Mouse (Mus musculus): Measurements from ENCODE around the gene Glod4. TPM values are rescaled to one million over a fixed set of nuclear protein-coding genes. Genes with fewer than 3 reads are reported as not detected.

Gene Glod4
- polyA plus RNA-seq, 1 experiment, result 3.0 TPM

DNA sequence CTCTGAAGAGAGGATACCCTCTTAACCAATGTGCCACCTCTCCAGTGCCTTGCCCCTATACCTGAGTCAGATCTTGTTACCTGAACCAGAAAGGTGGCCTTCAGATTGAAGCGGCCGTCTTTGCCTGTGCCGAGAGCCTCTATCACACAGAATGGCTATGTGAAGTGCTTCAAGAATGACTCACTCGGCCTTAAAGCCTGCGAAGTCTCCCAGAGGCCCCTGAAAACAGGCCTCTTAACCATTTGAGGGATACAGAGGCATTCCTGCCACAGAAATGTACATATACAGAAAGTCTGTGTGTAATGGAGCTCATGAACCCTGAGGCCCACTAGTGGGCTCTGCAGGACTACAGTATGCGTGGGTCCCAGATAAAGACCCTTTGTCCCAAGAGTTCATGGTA, 40.3 kb upstream of the Glod4 start:
- TF ChIP-seq FLI1 (IDR thresholded peaks at IDR 0.05; ENCODE audit: low read length) (no peak), GATA1 (IDR thresholded peaks at IDR 0.05; ENCODE audit: borderline replicate concordance, low read length) (no peak)
- no peaks in the 10 kb centered on the region for H3K36me3 ChIP-seq (replicated peaks; ENCODE audit: low read length)
- H3K27me3 ChIP-seq (replicated peaks), result peaks cover 25% of the 10 kb centered on the region
- peaks cover 35% of the 10 kb centered on the region for H3K4me1 ChIP-seq
- H3K9me3 ChIP-seq, result peaks cover 6% of the 10 kb centered on the region; the same call in 1 of the 2 replicates
- H3K4me3 ChIP-seq (replicated peaks), result no peak overlapping the region

- Histone ChIP-seq H3K4me3 (replicated peaks) (no peak overlapping the region), H3K27me3 (replicated peaks) (peaks cover 13% of the 10 kb centered on the region), H3K9me3 (peaks cover 6% of the 10 kb centered on the region; the same call in 1 of the 2 replicates), H3K36me3 (replicated peaks; ENCODE audit: low read length) (peaks cover 4% of the 10 kb centered on the region), H3K4me1 (peaks cover 5% of the 10 kb centered on the region)
- TF ChIP-seq GATA1 (IDR thresholded peaks at IDR 0.05; ENCODE audit: borderline replicate concordance, low read length) (no peak), FLI1 (IDR thresholded peaks at IDR 0.05; ENCODE audit: low read length) (no peak)
These were observed 36.4 kb upstream of the Glod4 start for GRCm38 (mm10) chr11:76279971-76280370.

DNA sequence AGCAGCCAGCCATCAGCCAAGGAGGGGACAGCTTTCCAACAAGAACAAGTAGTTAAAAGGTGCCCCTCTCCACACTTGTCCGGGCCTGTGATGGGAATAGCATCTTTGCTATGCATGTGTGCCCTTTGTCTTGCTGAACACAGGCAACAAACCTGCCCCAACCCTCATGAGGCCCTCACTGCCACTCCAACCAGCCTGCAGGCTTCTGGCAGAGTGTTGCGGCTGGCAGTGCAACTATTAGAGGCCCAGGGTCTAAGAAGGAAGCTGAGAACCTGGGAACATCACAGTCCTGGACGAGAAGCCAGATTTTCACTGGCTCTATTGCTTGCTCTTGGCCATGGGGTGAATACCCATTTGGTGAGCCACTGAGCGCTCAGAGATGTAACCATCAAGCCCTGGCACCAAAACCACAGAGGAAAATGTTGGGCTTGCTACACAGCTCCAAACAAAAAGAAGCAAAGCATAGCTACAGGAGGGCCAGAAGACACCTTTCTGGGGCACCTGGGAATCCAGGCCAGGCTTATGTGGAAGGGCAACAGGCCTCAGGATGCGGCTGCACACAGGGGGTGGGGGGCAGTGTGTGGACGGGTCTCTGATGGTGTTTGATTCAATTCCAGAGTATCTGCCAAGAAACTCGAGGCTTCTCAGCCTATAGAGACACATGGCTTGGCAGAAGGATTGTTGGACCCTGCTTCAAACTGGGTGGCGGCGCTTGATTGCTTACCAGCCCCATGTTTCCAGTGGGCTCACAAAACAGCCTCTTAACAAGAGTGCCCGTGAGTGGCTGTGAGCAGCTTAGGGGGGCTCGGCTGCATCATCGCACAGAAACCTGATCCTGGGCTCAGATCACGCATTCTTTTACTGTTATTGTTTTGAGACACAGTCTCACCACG, 35.7 kb upstream of the Glod4 start:
- Histone ChIP-seq H3K27me3 (replicated peaks) (peaks cover 13% of the 10 kb centered on the region), H3K36me3 (replicated peaks; ENCODE audit: low read length) (peaks cover 7% of the 10 kb centered on the region), H3K9me3 (peaks cover 6% of the 10 kb centered on the region; the same call in 1 of the 2 replicates), H3K4me1 (no peaks in the 10 kb centered on the region; the same call in 1 of the 2 replicates), H3K4me3 (replicated peaks) (no peak overlapping the region)
- no peak for TF ChIP-seq GATA1 (IDR thresholded peaks at IDR 0.05; ENCODE audit: borderline replicate concordance, low read length)
- no peak for TF ChIP-seq FLI1 (IDR thresholded peaks at IDR 0.05; ENCODE audit: low read length)

- peaks cover 8% of the 10 kb centered on the region for H3K4me1 ChIP-seq
- peaks cover 37% of the 10 kb centered on the region for H3K36me3 ChIP-seq (replicated peaks; ENCODE audit: low read length)
- peaks cover 2% of the 10 kb centered on the region for H3K27me3 ChIP-seq (replicated peaks)
- H3K9me3 ChIP-seq, result no peaks in the 10 kb centered on the region
- no peak for TF ChIP-seq GATA1 (IDR thresholded peaks at IDR 0.05; ENCODE audit: borderline replicate concordance, low read length)
- TF ChIP-seq FLI1 (IDR thresholded peaks at IDR 0.05; ENCODE audit: low read length), result no peak
- no peak overlapping the region for H3K4me3 ChIP-seq (replicated peaks)
These were observed 28.9 kb upstream of the Glod4 start for GRCm38 (mm10) chr11:76272440-76272839.

- no peak overlapping the region for H3K4me3 ChIP-seq (replicated peaks)
- peaks cover 29% of the 10 kb centered on the region for H3K36me3 ChIP-seq (replicated peaks; ENCODE audit: low read length)
- peaks cover 19% of the 10 kb centered on the region for H3K4me1 ChIP-seq
- peaks cover 6% of the 10 kb centered on the region for H3K27me3 ChIP-seq (replicated peaks)
- H3K9me3 ChIP-seq, result no peaks in the 10 kb centered on the region
- TF ChIP-seq FLI1 (IDR thresholded peaks at IDR 0.05; ENCODE audit: low read length) (no peak), GATA1 (IDR thresholded peaks at IDR 0.05; ENCODE audit: borderline replicate concordance, low read length) (no peak)
These were observed 25.1 kb upstream of the Glod4 start for GRCm38 (mm10) chr11:76268521-76269065.

DNA sequence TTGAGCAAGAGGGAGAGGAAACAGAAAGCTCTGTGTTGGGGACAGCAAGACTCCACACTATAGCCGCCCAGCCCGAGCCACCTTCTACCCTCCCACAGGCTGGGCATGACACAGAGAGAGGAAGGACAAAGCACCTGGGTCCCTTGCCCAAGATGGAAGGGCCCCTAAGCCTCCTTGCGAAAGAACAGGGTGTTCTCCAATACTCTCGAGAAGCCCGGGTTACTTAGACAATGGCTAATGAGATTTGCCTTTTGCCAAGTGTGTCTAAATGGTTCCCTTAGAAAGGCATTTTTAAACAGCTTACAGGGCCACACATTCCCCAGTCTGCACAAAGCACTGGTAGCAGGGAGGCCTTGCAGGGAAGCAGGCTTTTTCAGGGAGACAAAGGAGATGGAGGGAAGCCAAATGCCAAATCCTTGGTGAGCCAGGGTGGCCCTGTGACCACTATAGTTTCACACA, 24.5 kb upstream of the Glod4 start:
- Histone ChIP-seq H3K27me3 (replicated peaks) (peaks cover 6% of the 10 kb centered on the region), H3K36me3 (replicated peaks; ENCODE audit: low read length) (peaks cover 27% of the 10 kb centered on the region), H3K9me3 (no peaks in the 10 kb centered on the region), H3K4me3 (replicated peaks) (no peak overlapping the region), H3K4me1 (peaks cover 20% of the 10 kb centered on the region)
- TF ChIP-seq GATA1 (IDR thresholded peaks at IDR 0.05; ENCODE audit: borderline replicate concordance, low read length) (no peak), FLI1 (IDR thresholded peaks at IDR 0.05; ENCODE audit: low read length) (no peak)

GRCm38 (mm10) chr11:76267550-76267949, 24.0 kb upstream of the Glod4 start:
- Histone ChIP-seq H3K36me3 (replicated peaks; ENCODE audit: low read length) (peaks cover 29% of the 10 kb centered on the region), H3K9me3 (no peaks in the 10 kb centered on the region), H3K27me3 (replicated peaks) (peaks cover 9% of the 10 kb centered on the region), H3K4me1 (peaks cover 25% of the 10 kb centered on the region), H3K4me3 (replicated peaks) (no peak overlapping the region)
- TF ChIP-seq GATA1 (IDR thresholded peaks at IDR 0.05; ENCODE audit: borderline replicate concordance, low read length) (no peak), FLI1 (IDR thresholded peaks at IDR 0.05; ENCODE audit: low read length) (no peak)

DNA sequence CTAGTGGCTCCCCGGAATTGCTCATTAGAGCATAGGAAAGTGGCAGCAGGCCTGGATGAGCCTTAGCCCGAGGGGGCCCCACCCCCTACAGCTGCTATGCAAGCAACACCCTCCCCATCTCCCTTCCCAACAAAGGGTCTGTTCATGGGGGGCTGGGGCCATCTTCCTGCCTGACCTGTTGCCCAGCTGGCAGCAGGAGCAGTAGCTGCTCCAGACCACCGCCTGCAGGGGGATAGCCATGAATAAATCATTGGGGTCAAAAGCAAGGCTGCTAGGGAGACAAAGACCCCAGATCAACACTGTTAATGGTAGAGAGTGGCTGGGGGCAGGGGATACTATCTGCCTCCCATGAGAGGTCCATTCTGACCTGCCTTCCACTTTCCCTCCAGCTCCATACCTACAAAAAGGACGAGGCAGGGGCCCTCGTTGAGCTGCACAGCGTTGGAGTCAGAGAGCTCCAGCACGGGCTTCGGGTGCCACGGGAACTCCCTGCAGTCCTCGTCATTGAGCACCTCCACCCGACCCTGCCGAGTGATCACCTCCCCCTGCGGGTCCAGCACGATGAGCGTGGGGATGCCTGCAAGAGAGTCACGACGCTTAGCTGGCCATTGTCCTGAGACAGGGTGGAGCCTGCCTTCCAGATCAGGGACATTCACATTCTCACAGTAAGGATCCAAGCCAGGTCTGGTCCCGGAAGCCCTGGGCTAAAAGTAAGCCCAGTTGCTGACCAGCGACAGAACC, 19.3 kb upstream of the Glod4 start:
- Histone ChIP-seq H3K27me3 (replicated peaks) (peaks cover 16% of the 10 kb centered on the region), H3K4me3 (replicated peaks) (no peak overlapping the region), H3K9me3 (no peaks in the 10 kb centered on the region), H3K36me3 (replicated peaks; ENCODE audit: low read length) (peaks cover 44% of the 10 kb centered on the region), H3K4me1 (peaks cover 39% of the 10 kb centered on the region)
- no peak for TF ChIP-seq FLI1 (IDR thresholded peaks at IDR 0.05; ENCODE audit: low read length)
- TF ChIP-seq GATA1 (IDR thresholded peaks at IDR 0.05; ENCODE audit: borderline replicate concordance, low read length), result no peak

DNA sequence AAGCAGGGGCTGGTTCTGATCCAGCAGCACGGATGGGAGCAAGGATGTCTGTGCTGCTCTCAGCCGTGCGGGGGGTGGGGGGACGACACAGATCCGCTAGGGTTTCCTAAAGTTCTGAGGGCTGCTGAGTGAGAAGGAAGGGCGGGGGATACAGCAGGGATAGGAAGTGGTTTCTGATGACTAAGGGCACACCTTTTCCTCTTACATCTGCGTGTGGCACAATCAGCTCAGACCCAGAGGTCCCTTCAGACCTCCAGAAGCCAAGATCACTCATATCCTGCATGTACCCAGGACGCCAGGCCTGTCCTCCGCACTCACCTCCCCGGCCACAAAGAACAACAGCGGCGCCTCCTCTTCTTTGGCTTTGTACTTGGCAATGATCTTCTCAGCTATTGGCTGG, 17.7 kb upstream of the Glod4 start:
- Histone ChIP-seq H3K9me3 (no peaks in the 10 kb centered on the region), H3K4me1 (peaks cover 29% of the 10 kb centered on the region), H3K4me3 (replicated peaks) (peak overlapping the region; percentile 21), H3K36me3 (replicated peaks; ENCODE audit: low read length) (peaks cover 51% of the 10 kb centered on the region), H3K27me3 (replicated peaks) (peaks cover 14% of the 10 kb centered on the region)
- TF ChIP-seq GATA1 (IDR thresholded peaks at IDR 0.05; ENCODE audit: borderline replicate concordance, low read length), result no peak
- TF ChIP-seq FLI1 (IDR thresholded peaks at IDR 0.05; ENCODE audit: low read length), result no peak
